In the genomic region with DNA sequence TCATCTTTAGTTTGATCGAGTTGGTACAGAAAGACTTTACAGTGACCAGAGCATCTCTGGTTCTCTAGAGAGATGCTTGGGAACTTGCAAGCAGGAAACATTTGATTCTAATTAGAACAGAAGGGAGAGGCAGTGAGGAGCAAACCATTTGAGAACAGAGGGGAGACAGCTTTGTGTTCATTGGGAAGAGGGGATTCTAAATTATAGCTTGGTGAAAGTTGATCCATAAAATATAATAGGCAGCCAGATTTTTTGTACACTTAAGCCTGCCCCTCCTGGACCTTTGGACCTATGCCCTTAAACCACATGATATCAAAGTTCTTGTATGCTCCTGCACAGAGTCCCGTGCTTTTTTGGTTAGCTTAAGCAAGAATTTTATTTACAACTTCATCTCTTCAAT, we compare ENCODE assay signal across 10 mouse cellular contexts.
DNase-seq lines count a peak whose midpoint lies in the region; ATAC-seq lines count a peak whose summit lies in the region.
"Had no signal": no experiment of that assay in that cellular context is flagged by ENCODE, and none has a peak within 500 bp of the region (broad histone marks: within the 10 kb centered on the region; RNA-seq: fewer than 3 reads in every experiment).

No protein-coding gene starts in this region.

- peak overlapping the region; percentile 84 for H3K27ac ChIP-seq in heart, embryonic 15.5 days
- H3K27ac ChIP-seq in heart, embryonic 10.5 days = no peak overlapping the region
- H3K27ac ChIP-seq: hindbrain, postnatal 0 days had no signal

- ATAC-seq in heart, embryonic 15.5 days (replicated peaks; ENCODE audit: insufficient number of reproducible peaks, insufficient read depth, low FRiP score, low read depth) = no peak
- ATAC-seq: hindbrain, postnatal 0 days had no signal

- no peak for DNase-seq in heart, embryonic 10.5 days (ENCODE audit: low spot score)
- DNase-seq in Muller cell, postnatal 12 days (ENCODE audit: inconsistent ontology term) = peak; percentile 34
- peak; percentile 47 for DNase-seq in embryo, embryonic 11 days
- peak; percentile 41 to 73 for DNase-seq in kidney, postnatal 36 days
- DNase-seq in thymus, postnatal 25 days = no peak
- DNase-seq in testis, postnatal 10 days (ENCODE audit: low spot score) = no peak
- DNase-seq in lung, postnatal 4 days = no peak
- DNase-seq: gastrocnemius, postnatal 10 days had no signal

- no peak overlapping the region for H3K4me3 ChIP-seq in heart, embryonic 15.5 days
- H3K4me3 ChIP-seq in heart, embryonic 10.5 days = no peak overlapping the region

- H3K27me3 ChIP-seq in heart, embryonic 15.5 days = no peaks in the 10 kb centered on the region
- no peaks in the 10 kb centered on the region for H3K27me3 ChIP-seq in heart, embryonic 10.5 days (ENCODE audit: insufficient read depth, poor library complexity, severe bottlenecking)

- 71% methylated on average over 2 of the region's 2 CpGs for WGBS in heart, embryonic 15.5 days
- 73% methylated on average over 2 of the region's 2 CpGs for WGBS in heart, embryonic 10.5 days

- H3K36me3 ChIP-seq in heart, embryonic 15.5 days = no peaks in the 10 kb centered on the region
- no peaks in the 10 kb centered on the region for H3K36me3 ChIP-seq in heart, embryonic 10.5 days

- no peak overlapping the region for H3K4me2 ChIP-seq in heart, embryonic 15.5 days

- H3K4me1 ChIP-seq in heart, embryonic 15.5 days (replicated peaks) = peaks cover 47% of the 10 kb centered on the region
- H3K4me1 ChIP-seq in heart, embryonic 10.5 days = peaks cover 39% of the 10 kb centered on the region

- no peaks in the 10 kb centered on the region for H3K9me3 ChIP-seq in heart, embryonic 15.5 days (replicated peaks)
- H3K9me3 ChIP-seq in heart, embryonic 10.5 days = no peaks in the 10 kb centered on the region

- H3K9ac ChIP-seq in heart, embryonic 15.5 days = no peak overlapping the region

Comparison
In these comparisons a context has a peak if more than half of its experiments do, and no peak if none do; other contexts are left out.
1. DNase-seq: peak in Muller cell, postnatal 12 days (single experiment), embryo, embryonic 11 days (single experiment) and kidney, postnatal 36 days (2 of 2); none in heart, embryonic 10.5 days (single experiment), thymus, postnatal 25 days (single experiment), testis, postnatal 10 days (single experiment) and lung, postnatal 4 days (0 of 2).